Mouse (Mus musculus): ENCODE measurements around the gene Rad18. TPM values are rescaled to one million over a fixed set of nuclear protein-coding genes. Genes with fewer than 3 reads are reported as not detected.

Gene Rad18
- total RNA-seq, 2 experiments from 2014 or later: 8.1 to 9.0 TPM

DNA sequence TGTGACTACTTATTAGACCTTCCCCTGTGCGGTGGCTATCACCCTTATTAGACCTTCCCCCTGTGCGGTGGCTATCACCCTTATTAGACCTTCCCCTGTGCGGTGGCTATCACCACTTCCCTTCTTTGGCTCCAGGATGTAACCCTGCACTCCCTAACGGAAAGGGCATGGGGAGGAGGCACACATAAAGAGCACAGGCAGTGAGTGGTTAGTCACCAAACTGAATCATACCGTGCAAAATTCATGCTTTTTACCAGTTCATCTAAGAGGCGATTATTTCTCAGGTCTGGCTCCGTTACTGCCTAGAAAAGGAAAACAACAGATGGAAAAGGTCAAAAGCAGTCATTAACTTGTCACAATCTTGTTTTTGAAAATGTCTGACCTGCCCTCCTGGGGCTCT is 10.0 kb downstream of the Rad18 start:
- no peak for DNase-seq (ENCODE audit: low spot score in 2 of 2)

DNA sequence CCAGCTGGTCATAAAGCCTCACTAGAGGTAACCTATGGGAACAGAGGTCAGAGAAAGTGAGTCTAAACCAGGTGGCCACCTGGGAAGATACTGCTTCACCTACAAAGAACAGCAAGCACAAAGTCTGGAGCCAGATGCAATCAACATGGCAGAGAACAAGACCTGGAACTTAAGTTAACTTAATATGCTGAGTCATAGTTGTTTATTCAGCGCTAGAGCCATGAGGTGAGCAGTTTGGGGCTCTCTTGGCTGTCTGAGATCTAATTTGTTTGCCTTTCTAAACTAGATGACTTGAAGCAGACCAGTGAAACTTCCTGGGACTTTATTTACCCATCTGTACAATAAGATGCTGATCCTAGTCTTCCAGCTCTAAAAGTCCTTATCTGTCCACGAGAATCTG is 12.4 kb downstream of the Rad18 start:
- DNase-seq (ENCODE audit: low spot score in 2 of 2): no peak

DNA sequence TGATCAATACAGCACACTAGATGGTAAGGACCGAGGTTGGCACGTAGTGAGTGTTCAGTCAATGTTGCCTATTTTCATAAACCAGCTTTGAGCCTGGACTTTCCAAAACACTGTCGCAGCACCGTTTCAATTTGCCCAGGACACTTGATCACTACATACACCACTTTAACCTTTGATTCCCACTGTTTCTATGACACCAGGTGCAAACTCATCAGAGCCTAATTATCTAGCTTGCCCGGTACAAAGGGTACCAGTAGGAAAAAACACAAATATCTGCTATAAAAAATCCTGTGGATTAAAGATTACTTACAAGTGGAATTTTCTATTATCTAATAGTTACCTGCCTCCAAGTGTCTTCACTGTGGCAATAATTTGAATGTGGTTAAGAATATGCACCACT is 64.4 kb downstream of the Rad18 start:
- no peak for DNase-seq (ENCODE audit: low spot score in 2 of 2)

DNA sequence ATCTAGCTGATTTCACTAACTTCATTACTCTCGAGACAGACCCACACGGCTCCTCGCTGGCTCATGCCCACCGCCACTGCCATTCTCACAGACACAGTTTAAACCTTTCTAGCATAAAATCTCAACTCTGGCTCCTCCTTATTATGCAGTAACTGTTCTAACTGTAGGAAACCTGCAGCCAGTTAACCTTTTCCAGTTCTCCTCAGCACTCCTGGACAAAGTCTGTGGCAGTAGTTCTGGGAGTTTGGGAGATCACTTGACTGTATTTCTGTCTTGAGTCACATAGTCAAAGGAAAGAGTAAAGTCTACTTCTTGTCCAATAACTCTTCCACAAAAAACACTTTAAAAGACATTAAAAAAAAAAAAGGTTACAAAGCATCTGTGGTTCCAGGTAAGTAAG is 66.2 kb downstream of the Rad18 start:
- no peak for DNase-seq (ENCODE audit: low spot score in 2 of 2)

DNA sequence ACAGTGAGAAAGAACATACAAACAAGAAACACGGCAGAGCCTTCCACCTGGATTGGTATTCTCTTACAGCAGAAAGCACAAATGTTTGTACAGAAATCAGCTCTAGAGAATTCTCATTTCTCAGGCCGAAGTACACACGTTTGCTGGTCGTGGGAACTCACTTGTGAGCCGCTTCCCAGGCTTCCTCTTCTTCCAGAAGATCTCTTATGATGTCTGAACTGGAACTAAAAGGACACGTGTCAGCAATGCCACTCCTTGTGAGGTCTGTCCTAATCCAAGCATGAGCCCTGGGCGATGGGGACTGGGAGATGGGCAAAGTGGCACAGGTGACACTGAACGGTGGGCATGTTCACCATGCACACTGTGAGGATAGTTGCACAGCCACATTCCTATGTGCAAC is 68.2 kb downstream of the Rad18 start:
- DNase-seq (ENCODE audit: low spot score in 2 of 2): no peak

DNA sequence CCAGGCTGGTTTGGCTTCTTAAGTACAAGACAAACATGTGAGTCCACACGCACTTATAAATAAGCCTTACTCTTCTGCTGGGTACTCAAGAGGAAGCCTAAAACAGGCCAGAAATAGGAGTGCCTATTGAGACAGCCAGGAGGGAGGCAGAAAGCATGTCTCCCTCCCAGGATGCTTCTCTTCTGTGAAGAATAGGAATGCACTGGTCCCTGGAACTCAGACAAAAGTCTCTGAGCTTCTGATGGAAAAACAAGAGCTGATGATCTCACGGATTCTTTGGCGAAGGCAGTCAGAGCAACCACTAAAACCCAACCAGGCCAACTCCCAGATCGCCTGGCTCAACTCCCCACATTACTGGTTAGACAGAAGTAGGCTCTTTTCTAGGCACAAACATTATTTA is 74.2 kb downstream of the Rad18 start:
- no peak for DNase-seq (ENCODE audit: low spot score in 2 of 2)

DNA sequence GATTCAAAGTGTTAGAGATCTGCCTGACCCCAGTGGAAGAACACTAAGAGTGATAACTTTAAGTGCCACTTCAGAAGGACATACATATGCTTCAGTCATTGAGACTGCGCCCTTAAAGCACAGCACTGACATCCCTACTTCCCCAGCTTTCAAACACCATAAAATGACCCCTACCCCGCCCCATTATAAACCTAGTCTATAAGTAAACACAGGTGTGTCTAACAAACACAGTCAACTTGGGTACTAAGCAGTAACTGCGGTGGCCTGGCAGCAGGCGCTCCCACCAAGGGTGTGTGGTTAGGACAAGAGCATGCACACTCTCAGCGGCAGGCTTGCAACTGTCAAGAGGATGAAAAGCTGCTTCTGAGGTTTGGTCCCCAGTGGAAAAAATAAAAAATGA is 76.5 kb downstream of the Rad18 start:
- DNase-seq (ENCODE audit: low spot score in 2 of 2): no peak

DNA sequence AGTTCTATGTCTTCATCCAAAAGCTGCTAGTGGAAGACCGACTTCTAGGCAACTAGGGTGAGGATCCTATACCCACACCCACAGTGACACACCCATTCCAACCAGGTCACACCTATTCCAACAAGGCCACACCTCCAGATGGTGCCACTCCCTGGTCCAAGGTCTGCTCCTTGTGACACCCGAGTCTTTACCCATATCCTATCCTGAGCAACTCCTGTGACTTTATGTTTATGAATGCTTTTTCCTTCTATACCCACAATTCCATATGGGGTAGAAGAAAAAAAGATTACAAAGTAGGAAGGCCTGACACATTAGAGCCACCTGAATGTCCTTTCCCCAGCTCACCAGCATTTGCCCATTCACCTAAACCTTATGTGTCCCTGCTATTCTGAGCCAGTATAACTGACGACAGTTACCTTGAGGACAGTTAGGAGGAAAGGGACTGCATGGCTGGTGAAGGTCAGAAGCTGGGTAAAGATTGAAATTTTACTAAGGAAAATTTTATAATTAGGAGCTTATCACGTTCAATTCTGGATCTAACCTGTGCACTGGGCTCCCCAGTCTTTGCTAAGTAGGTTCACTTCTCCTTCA is 78.7 kb downstream of the Rad18 start:
- DNase-seq (ENCODE audit: low spot score in 2 of 2): no peak

DNA sequence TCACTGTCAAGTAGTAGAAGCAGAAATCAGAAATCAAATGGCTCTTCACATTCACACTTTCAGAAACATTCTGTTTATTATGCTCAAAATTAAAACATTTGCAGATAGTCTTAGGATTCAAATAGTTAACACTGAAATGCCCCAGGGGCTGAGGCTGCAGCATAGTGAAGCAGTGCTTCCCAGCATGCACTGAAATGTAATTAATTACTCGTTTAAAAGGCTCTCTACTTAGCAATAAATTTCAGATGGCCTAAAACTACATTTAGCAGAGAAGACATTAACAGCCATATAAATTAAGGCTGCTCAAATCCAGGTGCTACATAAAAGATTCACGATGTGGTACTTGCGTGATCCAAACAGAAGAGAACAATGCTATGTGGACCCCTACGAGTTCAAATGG is 87.5 kb downstream of the Rad18 start:
- no peak for DNase-seq (ENCODE audit: low spot score in 2 of 2)

DNA sequence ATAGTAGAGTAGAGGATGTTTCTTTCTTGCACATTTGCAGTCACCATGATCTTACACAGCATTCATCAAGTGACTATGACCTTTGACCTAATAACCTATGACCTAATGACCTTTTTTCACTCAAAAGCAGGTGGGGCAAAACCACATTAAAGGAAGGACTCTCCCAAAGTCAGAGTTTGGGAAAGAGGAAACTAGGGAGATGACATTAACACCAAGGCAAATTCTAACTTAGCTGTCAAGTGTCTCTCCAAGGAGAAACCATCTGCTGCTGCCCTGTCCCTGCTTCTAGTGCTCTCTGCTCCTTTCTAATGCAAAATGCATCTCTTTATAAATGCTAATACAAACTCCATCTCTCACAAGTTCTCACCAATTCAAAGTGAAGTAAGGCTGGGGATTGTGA is 92.6 kb downstream of the Rad18 start:
- no peak for DNase-seq (ENCODE audit: low spot score in 2 of 2)

DNA sequence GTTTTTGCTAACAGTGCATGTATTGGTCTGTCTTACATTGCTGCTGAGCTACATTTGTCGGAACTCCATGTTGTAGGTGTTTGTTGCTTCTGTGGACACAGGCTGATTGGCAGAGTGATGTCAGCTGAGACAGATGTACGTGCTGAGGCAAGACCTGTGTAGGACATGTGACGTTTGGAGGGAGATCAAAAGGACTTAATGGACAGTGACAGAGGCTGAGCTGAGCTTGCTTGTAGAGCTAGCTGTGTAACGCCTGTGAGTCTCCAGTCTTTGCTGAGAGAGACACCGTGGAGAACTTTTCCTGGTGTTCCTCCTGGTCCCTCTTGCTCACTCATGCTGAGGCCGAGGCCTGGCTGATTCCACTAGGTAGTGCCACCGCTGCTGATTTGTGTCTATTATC is 101.5 kb downstream of the Rad18 start:
- DNase-seq (ENCODE audit: low spot score in 2 of 2): no peak

DNA sequence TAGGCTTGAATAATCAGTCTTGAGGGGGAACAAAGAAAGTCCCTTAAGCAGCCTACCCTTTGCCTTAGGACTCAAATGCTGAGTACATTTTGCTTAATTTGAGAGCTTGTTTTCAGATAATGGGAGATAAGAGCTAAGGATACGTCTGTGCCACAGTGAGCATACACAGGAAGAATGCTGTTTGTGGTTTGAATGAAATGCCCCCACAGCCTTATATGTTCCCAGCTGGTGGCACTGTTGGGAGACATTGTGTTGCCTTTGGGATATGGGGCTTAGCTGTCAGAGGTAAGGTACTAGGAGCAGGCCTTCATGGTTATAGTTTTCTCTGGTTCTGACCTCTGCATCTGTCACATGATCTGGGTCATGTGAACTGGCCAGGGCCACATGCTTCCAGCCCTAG is 108.6 kb downstream of the Rad18 start:
- DNase-seq (ENCODE audit: low spot score in 2 of 2): no peak

DNA sequence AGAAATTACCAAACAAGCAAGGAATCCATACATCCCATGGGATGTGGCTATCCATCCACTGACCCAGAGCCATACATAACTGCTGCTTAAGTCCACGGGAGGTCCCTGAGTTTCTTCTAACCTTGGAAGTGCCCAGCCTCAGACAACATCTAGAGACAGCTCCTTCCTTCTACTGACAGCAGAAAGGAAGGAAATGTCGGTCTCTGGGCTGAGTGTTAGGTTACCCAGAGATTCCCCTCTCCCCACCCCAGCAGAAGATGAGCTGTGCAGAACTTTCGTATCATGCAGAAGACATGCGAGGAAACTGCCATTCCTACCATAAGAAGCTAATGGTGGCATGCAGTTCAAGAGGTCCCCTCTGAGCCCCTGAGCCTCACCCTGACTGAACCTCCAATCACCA is 109.5 kb downstream of the Rad18 start:
- no peak for DNase-seq (ENCODE audit: low spot score in 2 of 2)

DNA sequence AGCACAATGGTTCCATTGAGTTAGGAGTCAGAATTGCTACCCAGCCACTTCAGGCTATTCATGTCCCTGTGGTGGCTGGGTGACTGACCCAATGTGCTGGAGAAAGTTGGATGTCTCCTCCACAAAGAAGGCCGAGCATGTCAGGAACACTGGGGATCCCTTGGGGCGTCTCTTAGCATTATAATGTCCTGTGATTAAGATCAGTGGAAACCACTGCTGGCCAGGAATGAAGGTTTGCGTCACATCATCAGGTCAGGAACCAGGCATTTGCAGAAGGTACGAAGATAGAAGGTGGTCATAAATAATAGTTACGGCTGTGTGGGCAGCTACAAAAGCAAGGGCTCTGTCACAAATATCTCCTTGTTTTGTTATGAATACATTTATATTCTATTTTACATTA is 111.5 kb downstream of the Rad18 start:
- DNase-seq (ENCODE audit: low spot score in 2 of 2): no peak

DNA sequence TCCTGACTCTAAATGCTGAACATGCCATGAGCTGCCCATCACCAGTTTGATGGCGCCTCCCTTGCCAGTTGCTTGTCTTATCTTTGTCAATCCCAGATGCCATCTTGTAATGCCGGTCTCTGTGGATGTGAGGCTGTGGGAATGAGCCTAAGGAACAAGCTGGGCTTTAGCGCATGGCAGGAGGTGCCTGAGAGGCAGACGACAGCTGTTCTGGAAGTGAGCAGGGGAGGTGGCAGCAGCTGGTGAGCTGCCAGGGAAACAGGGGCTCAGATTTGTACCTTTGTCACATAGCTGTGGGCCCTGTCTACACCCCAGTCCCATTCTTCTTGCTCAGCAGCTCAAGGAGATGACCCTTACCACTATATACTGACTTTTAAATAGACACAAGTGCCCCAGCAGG is 114.5 kb downstream of the Rad18 start:
- DNase-seq (ENCODE audit: low spot score in 2 of 2): no peak

DNA sequence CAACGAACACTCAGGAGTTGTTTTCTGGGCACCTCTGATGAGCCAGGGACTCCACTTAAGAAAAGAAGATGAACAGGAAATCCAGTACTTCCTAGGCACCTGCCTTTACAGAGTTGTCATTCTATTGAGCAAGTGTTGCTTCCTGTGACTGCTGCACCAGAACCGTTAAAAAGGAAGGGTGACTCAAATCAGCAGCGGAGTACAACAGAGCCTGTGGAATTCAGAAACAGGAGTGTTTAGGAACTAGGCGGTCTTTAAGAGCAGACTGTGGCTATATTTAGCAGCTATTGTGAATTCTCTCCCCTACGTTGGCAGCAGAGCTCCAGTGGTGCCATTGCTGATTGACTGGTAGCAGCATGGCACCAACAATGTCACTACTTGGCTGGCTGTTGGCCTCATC is 119.3 kb downstream of the Rad18 start:
- no peak for DNase-seq (ENCODE audit: low spot score in 2 of 2)

DNA sequence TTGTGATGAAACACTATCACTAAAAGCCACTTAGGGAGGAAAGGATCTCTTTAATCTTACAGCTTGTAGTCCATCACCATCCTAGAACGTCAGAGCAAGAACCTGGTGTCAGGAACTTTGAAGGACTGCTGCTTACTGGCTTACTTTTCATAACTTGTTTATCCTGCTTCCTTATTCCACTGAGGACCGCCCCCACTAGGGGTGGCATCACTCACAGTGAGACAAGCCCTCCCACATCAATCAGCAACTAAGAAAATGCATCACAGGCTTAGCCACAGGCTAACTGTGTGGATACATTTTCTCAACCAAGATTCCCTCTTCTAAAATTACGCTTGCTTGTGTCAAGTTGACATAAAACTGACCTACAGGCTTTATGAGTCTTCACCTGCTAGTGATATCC is 121.9 kb downstream of the Rad18 start:
- no peak for DNase-seq (ENCODE audit: low spot score in 2 of 2)

DNA sequence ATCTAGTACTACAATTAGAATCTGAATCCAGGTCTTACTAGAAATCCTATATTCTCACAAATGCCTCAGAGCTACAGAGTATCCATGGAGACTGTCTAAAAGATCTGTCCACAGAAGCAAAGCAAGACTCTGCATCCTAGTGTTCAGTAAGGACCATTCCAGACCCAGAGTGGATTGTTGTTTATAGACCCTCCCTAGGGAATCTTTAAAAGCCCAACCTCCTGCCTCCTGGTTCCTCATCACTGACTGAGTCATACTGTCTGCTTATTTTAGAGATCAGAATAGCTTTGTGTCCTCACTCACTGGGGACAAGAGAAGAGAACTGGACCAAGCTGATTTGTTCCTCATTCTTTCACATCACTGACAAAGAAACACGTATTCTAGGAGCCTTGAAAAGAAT is 126.1 kb downstream of the Rad18 start:
- no peak for DNase-seq (ENCODE audit: low spot score in 2 of 2)

Other genes with a start within 250 kb of the Rad18 start
- gene Cav3, start 237.2 kb downstream of the Rad18 start, total RNA-seq (2021): under 1 TPM; 0.55 to 0.94 TPM
- 10 to 100 TPM in 1 of 2 experiments, 1 to 10 TPM in 1; 8.2 to 10.7 TPM for gene Oxtr, start 206.7 kb downstream of the Rad18 start, total RNA-seq (2021)

Data from layer of hippocampus, postnatal 14 days (tissue).